Mouse (Mus musculus) MEL (cell line): Measurements from ENCODE around the gene Lama1. TPM values are rescaled to one million over a fixed set of nuclear protein-coding genes. Genes with fewer than 3 reads are reported as not detected.

Experiments
- DNase-seq: peaks from one replicate; pipeline ENCODE4 v3.0.0; 2011; ENCODE audit warnings: low read depth, low spot score
- H3K27ac ChIP-seq: 2 replicates; pipeline ENCODE4 v1.5.1; 2012; ENCODE audit warnings: low read depth, mild to moderate bottlenecking, control low read depth, low read length, moderate library complexity; ENCODE audit not compliant: control insufficient read depth
- H3K27me3 ChIP-seq, 2 experiments: fragments of 150-350 bp in 1 of 2; sonication (generic) in 1 of 2; 2 replicates each; pipeline ENCODE4 v1.6.1; 2012; ENCODE audit warnings: low read length in 2 of 2, mild to moderate bottlenecking in 2 of 2, improper control_type of control experiment in 1 of 2, moderate library complexity in 1 of 2; ENCODE audit not compliant: insufficient read depth in 2 of 2, control insufficient read depth in 1 of 2
- H3K36me3 ChIP-seq, 2 experiments: 2 replicates each; pipeline ENCODE4 v1.6.1; 2012 to 2014; ENCODE audit warnings: low read length in 2 of 2, improper control_type of control experiment in 1 of 2, inconsistent platforms in 1 of 2, mild to moderate bottlenecking in 1 of 2; ENCODE audit not compliant: insufficient read depth in 2 of 2, control insufficient read depth in 1 of 2
- H3K4me1 ChIP-seq, 2 experiments: fragments of 150-350 bp in 1 of 2; sonication (generic) in 1 of 2; 2 replicates each; pipeline ENCODE4 v1.6.1; 2012; ENCODE audit warnings: low read length in 2 of 2, improper control_type of control experiment in 1 of 2, mild to moderate bottlenecking in 1 of 2; ENCODE audit not compliant: insufficient read depth in 2 of 2, control insufficient read depth in 1 of 2
- H3K4me3 ChIP-seq, 2 experiments: fragments of 150-350 bp in 1 of 2; sonication (generic) in 1 of 2; 2 replicates each; pipeline ENCODE4 v1.5.1; 2012; ENCODE audit warnings: low read depth in 2 of 2, low read length in 2 of 2, mild to moderate bottlenecking in 2 of 2, moderate library complexity in 2 of 2, control low read depth in 1 of 2, improper control_type of control experiment in 1 of 2; ENCODE audit not compliant: control insufficient read depth in 1 of 2, insufficient read depth in 1 of 2
- H3K79me2 ChIP-seq: 2 replicates; pipeline ENCODE4 v1.6.1; 2012; ENCODE audit warnings: mild to moderate bottlenecking, low read length, moderate library complexity; ENCODE audit not compliant: control insufficient read depth, poor library complexity, insufficient read depth
- H3K9ac ChIP-seq: 2 replicates; pipeline ENCODE4 v1.6.1; 2012; ENCODE audit warnings: low read depth, mild to moderate bottlenecking, control low read depth, low read length, moderate library complexity; ENCODE audit not compliant: control insufficient read depth, poor library complexity, severe bottlenecking
- H3K9me3 ChIP-seq: fragments of 150-350 bp; sonication (generic); replicated peaks from 2 replicates; pipeline ENCODE4 v1.6.1; 2012; ENCODE audit warnings: mild to moderate bottlenecking, low read length, improper control_type of control experiment, moderate library complexity; ENCODE audit not compliant: insufficient read depth
- BHLHE40 ChIP-seq: IDR thresholded peaks from 2 replicates; pipeline ENCODE4 v1.6.1; 2012; ENCODE audit warnings: low read depth, mild to moderate bottlenecking, inconsistent platforms, low read length, improper control_type of control experiment, borderline replicate concordance
- CHD1 ChIP-seq: IDR thresholded peaks from 2 replicates; pipeline ENCODE4 v1.6.1; 2012; ENCODE audit warnings: low read depth, mild to moderate bottlenecking, inconsistent platforms, low read length, improper control_type of control experiment
- CHD2 ChIP-seq: IDR thresholded peaks from 2 replicates; pipeline ENCODE4 v1.6.1; 2011; ENCODE audit warnings: low read length, improper control_type of control experiment
- CTCF ChIP-seq, 3 experiments: IDR thresholded peaks in 2 of 3; conservative IDR thresholded peaks in 1 of 3; 2 replicates each; pipeline ENCODE4 v1.5.1; 2011 to 2012; ENCODE audit warnings: low read length in 3 of 3, low read depth in 2 of 3, mild to moderate bottlenecking in 2 of 3, improper control_type of control experiment in 1 of 3, inconsistent platforms in 1 of 3, mixed read lengths in 1 of 3, moderate library complexity in 1 of 3; ENCODE audit not compliant: control insufficient read depth in 1 of 3, insufficient read depth in 1 of 3, poor library complexity in 1 of 3, severe bottlenecking in 1 of 3
- ETS1 ChIP-seq: IDR thresholded peaks from 2 replicates; pipeline ENCODE4 v1.6.1; 2012; ENCODE audit warnings: low read depth, mild to moderate bottlenecking, inconsistent platforms, low read length, improper control_type of control experiment, moderate library complexity
- GABPA ChIP-seq: IDR thresholded peaks from 2 replicates; pipeline ENCODE4 v1.6.1; 2012; ENCODE audit warnings: low read depth, mild to moderate bottlenecking, inconsistent platforms, low read length, improper control_type of control experiment, moderate library complexity
- GATA1 ChIP-seq: IDR thresholded peaks from 2 replicates; pipeline ENCODE4 v1.6.1; 2011; ENCODE audit warnings: low read depth, low read length, improper control_type of control experiment
- HCFC1 ChIP-seq: IDR thresholded peaks from 2 replicates; pipeline ENCODE4 v1.6.1; 2012; ENCODE audit warnings: low read depth, mild to moderate bottlenecking, inconsistent platforms, low read length, improper control_type of control experiment, moderate library complexity
- KAT2A ChIP-seq: conservative IDR thresholded peaks from 2 replicates; pipeline ENCODE4 v1.6.1; 2012; ENCODE audit warnings: low read depth, low read length, improper control_type of control experiment, inconsistent platforms
- MAX ChIP-seq: IDR thresholded peaks from 2 replicates; pipeline ENCODE4 v1.6.1; 2011; ENCODE audit warnings: low read length, improper control_type of control experiment
- MXI1 ChIP-seq: IDR thresholded peaks from 2 replicates; pipeline ENCODE4 v1.6.1; 2011; ENCODE audit warnings: mild to moderate bottlenecking, low read depth, low read length, improper control_type of control experiment
- POLR2A ChIP-seq, 2 experiments: IDR thresholded peaks; 2 replicates each; pipeline ENCODE4 v1.6.1; 2011 to 2012; ENCODE audit warnings: low read length in 2 of 2, mild to moderate bottlenecking in 2 of 2, control low read depth in 1 of 2, improper control_type of control experiment in 1 of 2, low read depth in 1 of 2, moderate library complexity in 1 of 2; ENCODE audit not compliant: control insufficient read depth in 1 of 2, insufficient read depth in 1 of 2, poor library complexity in 1 of 2
- POLR2AphosphoS2 ChIP-seq: IDR thresholded peaks from 2 replicates; pipeline ENCODE4 v1.6.1; 2011; ENCODE audit warnings: low read length, improper control_type of control experiment
- RCOR1 ChIP-seq: IDR thresholded peaks from 2 replicates; pipeline ENCODE4 v1.6.1; 2012; ENCODE audit warnings: low read depth, mild to moderate bottlenecking, inconsistent platforms, low read length, improper control_type of control experiment
- SIN3A ChIP-seq: IDR thresholded peaks from 2 replicates; pipeline ENCODE4 v1.6.1; 2012; ENCODE audit warnings: low read length, improper control_type of control experiment, inconsistent platforms
- SMC3 ChIP-seq: IDR thresholded peaks from 2 replicates; pipeline ENCODE4 v1.6.1; 2011; ENCODE audit warnings: low read depth, low read length, improper control_type of control experiment
- TAL1 ChIP-seq: IDR thresholded peaks from 2 replicates; pipeline ENCODE4 v1.6.1; 2012; ENCODE audit warnings: mild to moderate bottlenecking, inconsistent platforms, low read length, moderate library complexity, mixed read lengths
- UBTF ChIP-seq: IDR thresholded peaks from 2 replicates; pipeline ENCODE4 v1.6.1; 2012; ENCODE audit warnings: low read depth, mild to moderate bottlenecking, inconsistent platforms, low read length, improper control_type of control experiment, moderate library complexity, borderline replicate concordance; ENCODE audit not compliant: insufficient read depth
- USF1 ChIP-seq: IDR thresholded peaks from 2 replicates; pipeline ENCODE4 v1.6.1; 2014; ENCODE audit warnings: low read depth, mild to moderate bottlenecking, inconsistent platforms, low read length, improper control_type of control experiment, moderate library complexity
- USF2 ChIP-seq, 2 experiments: IDR thresholded peaks; 2 replicates each; pipeline ENCODE4 v1.6.1; 2011 to 2012; ENCODE audit warnings: improper control_type of control experiment in 2 of 2, low read length in 2 of 2, borderline replicate concordance in 1 of 2, inconsistent platforms in 1 of 2, low read depth in 1 of 2, mild to moderate bottlenecking in 1 of 2; ENCODE audit not compliant: insufficient read depth in 1 of 2
- ZC3H11A ChIP-seq: IDR thresholded peaks from 2 replicates; pipeline ENCODE4 v1.6.1; 2012; ENCODE audit warnings: low read depth, mild to moderate bottlenecking, inconsistent platforms, low read length, improper control_type of control experiment
- ZKSCAN1 ChIP-seq: IDR thresholded peaks from 2 replicates; pipeline ENCODE4 v1.6.1; 2012; ENCODE audit warnings: low read depth, mild to moderate bottlenecking, inconsistent platforms, low read length, improper control_type of control experiment, moderate library complexity
- ZMIZ1 ChIP-seq: IDR thresholded peaks from 2 replicates; pipeline ENCODE4 v1.6.1; 2012; ENCODE audit warnings: low read depth, mild to moderate bottlenecking, inconsistent platforms, low read length, improper control_type of control experiment, moderate library complexity
- polyA plus RNA-seq, 2 experiments: library from polyadenylated mRNA; stranded (reverse) in 1 of 2; unstranded in 1 of 2; fragments of >175 nt in 1 of 2; fragments of >200 nt in 1 of 2; gene quantifications; 2 replicates each; pipeline versions ENCODE4 v1.2.1 to v1.2.4; 2012; ENCODE audit warnings: low replicate concordance in 2 of 2, low read depth in 1 of 2; ENCODE audit not compliant: insufficient read length in 2 of 2, insufficient read depth in 1 of 2, missing spikeins in 1 of 2
- total RNA-seq: library from RNA; depleted of rRNA; stranded (reverse); fragments of 300-350 nt; gene quantifications from 2 replicates; pipeline ENCODE4 v1.2.3, GENCODE M21; 2012

Gene Lama1
- total and polyA plus RNA-seq, 3 experiments = not detected

DNA sequence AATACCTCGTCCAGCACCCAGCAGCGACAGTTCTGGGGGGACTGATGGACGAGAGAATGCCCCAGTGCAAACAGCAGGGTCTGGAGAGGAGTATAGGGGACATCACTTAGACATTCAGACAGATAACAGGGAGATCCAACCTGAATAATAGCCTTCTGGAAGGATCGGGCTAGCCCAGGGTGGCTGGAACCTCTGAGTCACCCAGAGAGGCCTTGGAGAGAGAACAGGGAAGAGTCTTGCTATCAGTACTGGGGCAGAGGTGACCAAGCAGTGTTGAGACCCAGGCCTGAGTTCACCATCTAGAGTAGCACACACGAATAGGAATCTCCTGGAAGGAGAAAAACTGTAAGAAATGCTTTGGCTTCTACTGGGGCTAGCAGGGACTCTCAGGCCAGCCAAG lies 9.3 kb downstream of the Lama1 start:
- H3K4me1 ChIP-seq = no peaks in the 10 kb centered on the region
- DNase-seq = no peak
- TF ChIP-seq ZC3H11A (no peak), POLR2AphosphoS2 (no peak), BHLHE40 (no peak), ZKSCAN1 (no peak), USF1 (no peak), MXI1 (no peak), HCFC1 (no peak), GATA1 (no peak), USF2 (IDR thresholded peaks at IDR 0.05; ENCODE audit: borderline replicate concordance in 1 of 2, insufficient read depth in 1 of 2, low read depth in 1 of 2, low read length in 2 of 2) (no peak), GABPA (no peak), RCOR1 (no peak), SIN3A (no peak), KAT2A (no peak), CHD2 (no peak), POLR2A (IDR thresholded peaks at IDR 0.05; ENCODE audit: control insufficient read depth in 1 of 2, insufficient read depth in 1 of 2, low read depth in 1 of 2, low read length in 2 of 2, poor library complexity in 1 of 2) (no peak), CHD1 (no peak)
- TF ChIP-seq, all 39 proteins: peak for 0
- Histone ChIP-seq H3K9ac (no peak overlapping the region), H3K4me3 (no peak overlapping the region), H3K27ac (no peak overlapping the region), H3K9me3 (no peaks in the 10 kb centered on the region), H3K79me2 (no peaks in the 10 kb centered on the region), H3K27me3 (no peaks in the 10 kb centered on the region), H3K36me3 (no peaks in the 10 kb centered on the region)

GRCm38 (mm10) chr17:67707793-67708364 lies 10.8 kb downstream of the Lama1 start:
- no peaks in the 10 kb centered on the region for H3K27me3 ChIP-seq

More at GRCm38 (mm10) chr17:67707793-67708364, 10.8 kb downstream of the Lama1 start:
- H3K27ac ChIP-seq = no peak overlapping the region
- no peak for DNase-seq
- no peak overlapping the region for H3K9ac ChIP-seq
- TF ChIP-seq POLR2A (IDR thresholded peaks at IDR 0.05; ENCODE audit: control insufficient read depth in 1 of 2, insufficient read depth in 1 of 2, low read depth in 1 of 2, low read length in 2 of 2, poor library complexity in 1 of 2) (no peak), ETS1 (no peak), RCOR1 (no peak), UBTF (no peak), GATA1 (no peak), HCFC1 (no peak), ZKSCAN1 (no peak), POLR2AphosphoS2 (no peak), CTCF (IDR thresholded peaks at IDR 0.05 in 2 of 3, conservative IDR thresholded peaks at IDR 0.05 in 1 of 3; ENCODE audit: control insufficient read depth in 1 of 3, insufficient read depth in 1 of 3, low read depth in 2 of 3, low read length in 3 of 3, poor library complexity in 1 of 3, severe bottlenecking in 1 of 3) (no peak), MAX (no peak), CHD1 (no peak), SMC3 (no peak), SIN3A (no peak), TAL1 (no peak), ZMIZ1 (no peak)
- H3K79me2 ChIP-seq = no peaks in the 10 kb centered on the region
- H3K4me1 ChIP-seq = no peaks in the 10 kb centered on the region
- H3K9me3 ChIP-seq = no peaks in the 10 kb centered on the region
- no peaks in the 10 kb centered on the region for H3K36me3 ChIP-seq
- H3K4me3 ChIP-seq = no peak overlapping the region
